Mouse (Mus musculus): ENCODE data around the gene Mdm1. TPM values are rescaled to one million over a fixed set of nuclear protein-coding genes. Genes with fewer than 3 reads are reported as not detected.

Mdm1 gene
- total and polyA plus RNA-seq, 2 experiments from 2014 or later = 19.1 to 32.9 TPM

- DNase-seq (ENCODE audit: low spot score) (no peak), ATAC-seq (ENCODE audit: low FRiP score) (no peak)
- no peak for TF ChIP-seq CTCF (IDR thresholded peaks at IDR 0.05)
- Histone ChIP-seq H3K9ac (replicated peaks; ENCODE audit: low read length, poor library complexity, severe bottlenecking) (no peak overlapping the region), H3K4me3 (ENCODE audit: low read depth, low read length) (no peak overlapping the region), H3K36me3 (ENCODE audit: insufficient read depth, low read length) (no peaks in the 10 kb centered on the region), H3K27me3 (ENCODE audit: insufficient read depth, low read length) (no peaks in the 10 kb centered on the region), H3K9me3 (ENCODE audit: low read length) (no peaks in the 10 kb centered on the region), H3K4me2 (ENCODE audit: low read depth, low read length, poor library complexity, severe bottlenecking) (no peak overlapping the region), H3K27ac (ENCODE audit: low read depth, low read length) (no peak overlapping the region), H3K4me1 (ENCODE audit: insufficient read depth, low read length) (no peaks in the 10 kb centered on the region)
- WGBS = 71% methylated on average over 7 of the region's 7 CpGs
Measured at GRCm38 (mm10) chr10:118110921-118111301, 30.7 kb upstream of the Mdm1 start.

GRCm38 (mm10) chr10:118111621-118112020 lies 30.0 kb upstream of the Mdm1 start:
- H3K9ac ChIP-seq (replicated peaks; ENCODE audit: low read length, poor library complexity, severe bottlenecking) = no peak overlapping the region
- DNase-seq (ENCODE audit: low spot score) (no peak), ATAC-seq (ENCODE audit: low FRiP score) (no peak)
- no peaks in the 10 kb centered on the region for H3K36me3 ChIP-seq (ENCODE audit: insufficient read depth, low read length)
- no peaks in the 10 kb centered on the region for H3K9me3 ChIP-seq (ENCODE audit: low read length)
- no peaks in the 10 kb centered on the region for H3K4me1 ChIP-seq (ENCODE audit: insufficient read depth, low read length)
- H3K4me2 ChIP-seq (ENCODE audit: low read depth, low read length, poor library complexity, severe bottlenecking) = no peak overlapping the region
- 13% methylated on average over 7 of the region's 7 CpGs for WGBS
- no peaks in the 10 kb centered on the region for H3K27me3 ChIP-seq (ENCODE audit: insufficient read depth, low read length)
- no peak overlapping the region for H3K27ac ChIP-seq (ENCODE audit: low read depth, low read length)
- no peak for TF ChIP-seq CTCF (IDR thresholded peaks at IDR 0.05)
- no peak overlapping the region for H3K4me3 ChIP-seq (ENCODE audit: low read depth, low read length)

- no peaks in the 10 kb centered on the region for H3K4me1 ChIP-seq (ENCODE audit: insufficient read depth, low read length)
- ATAC-seq (ENCODE audit: low FRiP score) (no peak), DNase-seq (ENCODE audit: low spot score) (no peak)
- no peak for TF ChIP-seq CTCF (IDR thresholded peaks at IDR 0.05)
- 69% methylated on average over 11 of the region's 11 CpGs for WGBS
- no peak overlapping the region for H3K27ac ChIP-seq (ENCODE audit: low read depth, low read length)
- no peaks in the 10 kb centered on the region for H3K36me3 ChIP-seq (ENCODE audit: insufficient read depth, low read length)
- H3K9ac ChIP-seq (replicated peaks; ENCODE audit: low read length, poor library complexity, severe bottlenecking) = no peak overlapping the region
- H3K4me3 ChIP-seq (ENCODE audit: low read depth, low read length) = no peak overlapping the region
- no peaks in the 10 kb centered on the region for H3K27me3 ChIP-seq (ENCODE audit: insufficient read depth, low read length)
- no peaks in the 10 kb centered on the region for H3K9me3 ChIP-seq (ENCODE audit: low read length)
- H3K4me2 ChIP-seq (ENCODE audit: low read depth, low read length, poor library complexity, severe bottlenecking) = no peak overlapping the region
Measured at GRCm38 (mm10) chr10:118112294-118112893, 29.2 kb upstream of the Mdm1 start.

- Histone ChIP-seq H3K9me3 (ENCODE audit: low read length) (no peaks in the 10 kb centered on the region), H3K4me1 (ENCODE audit: insufficient read depth, low read length) (no peaks in the 10 kb centered on the region), H3K9ac (replicated peaks; ENCODE audit: low read length, poor library complexity, severe bottlenecking) (no peak overlapping the region), H3K4me2 (ENCODE audit: low read depth, low read length, poor library complexity, severe bottlenecking) (no peak overlapping the region), H3K36me3 (ENCODE audit: insufficient read depth, low read length) (no peaks in the 10 kb centered on the region), H3K27me3 (ENCODE audit: insufficient read depth, low read length) (no peaks in the 10 kb centered on the region), H3K4me3 (ENCODE audit: low read depth, low read length) (no peak overlapping the region), H3K27ac (ENCODE audit: low read depth, low read length) (no peak overlapping the region)
- ATAC-seq (ENCODE audit: low FRiP score) (no peak), DNase-seq (ENCODE audit: low spot score) (peak; percentile 27)
- WGBS = 53% methylated on average over 9 of the region's 9 CpGs
- no peak for TF ChIP-seq CTCF (IDR thresholded peaks at IDR 0.05)
Measured at GRCm38 (mm10) chr10:118113256-118113682, 28.3 kb upstream of the Mdm1 start.

GRCm38 (mm10) chr10:118114271-118114670 lies 27.3 kb upstream of the Mdm1 start:
- H3K9me3 ChIP-seq (ENCODE audit: low read length) = no peaks in the 10 kb centered on the region
- ATAC-seq (ENCODE audit: low FRiP score) (no peak), DNase-seq (ENCODE audit: low spot score) (no peak)
- no peak overlapping the region for H3K4me2 ChIP-seq (ENCODE audit: low read depth, low read length, poor library complexity, severe bottlenecking)
- no peak overlapping the region for H3K27ac ChIP-seq (ENCODE audit: low read depth, low read length)
- no peaks in the 10 kb centered on the region for H3K36me3 ChIP-seq (ENCODE audit: insufficient read depth, low read length)
- H3K4me3 ChIP-seq (ENCODE audit: low read depth, low read length) = no peak overlapping the region
- no peak for TF ChIP-seq CTCF (IDR thresholded peaks at IDR 0.05)
- H3K4me1 ChIP-seq (ENCODE audit: insufficient read depth, low read length) = no peaks in the 10 kb centered on the region
- H3K27me3 ChIP-seq (ENCODE audit: insufficient read depth, low read length) = no peaks in the 10 kb centered on the region
- no peak overlapping the region for H3K9ac ChIP-seq (replicated peaks; ENCODE audit: low read length, poor library complexity, severe bottlenecking)
- WGBS = 90% methylated on average over 1 of the region's 1 CpGs

GRCm38 (mm10) chr10:118116456-118116855 lies 25.2 kb upstream of the Mdm1 start:
- Histone ChIP-seq H3K27me3 (ENCODE audit: insufficient read depth, low read length) (no peaks in the 10 kb centered on the region), H3K9ac (replicated peaks; ENCODE audit: low read length, poor library complexity, severe bottlenecking) (no peak overlapping the region), H3K4me2 (ENCODE audit: low read depth, low read length, poor library complexity, severe bottlenecking) (no peak overlapping the region), H3K9me3 (ENCODE audit: low read length) (no peaks in the 10 kb centered on the region), H3K27ac (ENCODE audit: low read depth, low read length) (no peak overlapping the region), H3K36me3 (ENCODE audit: insufficient read depth, low read length) (no peaks in the 10 kb centered on the region), H3K4me1 (ENCODE audit: insufficient read depth, low read length) (no peaks in the 10 kb centered on the region), H3K4me3 (ENCODE audit: low read depth, low read length) (no peak overlapping the region)
- DNase-seq (ENCODE audit: low spot score) (no peak), ATAC-seq (ENCODE audit: low FRiP score) (no peak)
- 92% methylated on average over 2 of the region's 2 CpGs for WGBS
- TF ChIP-seq CTCF (IDR thresholded peaks at IDR 0.05) = no peak

All from midbrain, postnatal 0 days (tissue).